Mouse (Mus musculus): ENCODE data around the gene Ces3a.
"Not testable (repeated sequence)": the region's sequence is repeated elsewhere in the genome, so short reads cannot be mapped to it uniquely, and the experiment has no call there.

The Ces3a gene

DNA sequence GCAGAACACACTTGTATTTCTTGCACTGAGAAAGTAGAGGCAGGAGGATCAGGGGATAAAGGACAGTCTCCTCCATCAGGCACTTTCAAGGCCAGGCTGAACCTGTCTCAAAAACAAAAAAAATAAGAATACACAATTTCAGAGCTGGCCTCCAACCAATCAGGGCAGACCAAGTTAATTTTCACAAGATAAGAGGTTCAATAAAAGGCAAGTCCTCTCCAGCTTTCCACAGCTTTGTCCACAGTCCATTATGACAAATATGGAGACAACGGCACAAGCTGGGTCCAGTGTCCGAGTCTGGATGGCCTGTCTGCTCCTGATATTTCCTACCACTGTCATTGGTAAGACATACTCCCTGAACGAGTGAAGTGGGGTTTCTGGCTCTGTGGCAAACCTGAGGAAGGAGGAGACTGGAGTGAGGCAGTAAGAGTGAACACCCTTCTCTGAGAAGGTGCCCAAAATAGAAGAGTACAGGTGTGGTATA, at the start of gene Ces3a:
Gene Ces3a, plus strand, starts transcription at position 231 of the 484 bp plus-strand sequence.
- no peak for DNase-seq (ENCODE audit: low read depth, low spot score)

DNA sequence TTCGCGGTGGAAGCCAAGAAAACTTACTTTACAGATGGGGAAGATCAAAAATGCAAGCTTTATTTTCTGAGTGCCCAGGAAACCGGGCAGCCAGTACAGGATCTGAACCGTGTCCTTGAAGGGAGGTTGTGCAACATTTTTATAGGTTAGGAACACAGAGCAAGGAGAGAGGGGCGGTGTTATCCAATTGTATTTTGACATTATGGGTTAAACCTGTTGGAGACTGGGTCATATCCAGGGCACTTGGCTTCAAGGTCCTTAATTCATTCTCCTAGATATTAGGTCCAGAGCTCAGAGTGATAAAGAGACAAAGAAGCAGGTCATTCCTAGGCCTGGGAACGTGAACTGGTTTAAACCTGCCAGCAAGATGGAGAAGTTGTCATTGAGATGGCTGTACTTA, 49.2 kb upstream of the Ces3a start:
- DNase-seq (ENCODE audit: low read depth, low spot score), result no peak

GRCm38 (mm10) chr8:105000586-105000985, 47.8 kb upstream of the Ces3a start, which contains the start of gene Ces2h:
Ces2h (plus strand) TSS chr8:105000853.
- no peak for DNase-seq (ENCODE audit: low read depth, low spot score)

- no peak for DNase-seq (ENCODE audit: low read depth, low spot score)
Measured at GRCm38 (mm10) chr8:105010000-105010399, 38.4 kb upstream of the Ces3a start.

GRCm38 (mm10) chr8:105011136-105011535, 37.3 kb upstream of the Ces3a start:
- no peak for DNase-seq (ENCODE audit: low read depth, low spot score)

DNA sequence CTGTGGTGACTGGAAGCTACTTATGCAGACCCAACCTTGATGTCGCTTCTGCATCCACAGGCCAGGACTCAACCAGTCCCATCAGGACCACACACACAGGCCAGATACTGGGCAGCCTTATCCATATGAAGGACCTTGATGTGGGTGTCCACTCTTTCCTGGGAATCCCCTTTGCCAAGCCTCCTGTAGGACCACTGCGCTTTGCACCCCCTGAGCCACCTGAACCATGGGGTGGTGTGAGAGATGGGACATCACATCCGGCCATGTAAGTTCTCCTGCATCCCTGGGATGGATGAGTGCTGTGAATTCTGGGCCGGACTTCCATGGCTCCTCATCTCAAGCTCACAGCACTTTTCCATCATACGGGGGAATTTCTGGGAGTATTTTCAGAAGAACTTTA, 34.0 kb upstream of the Ces3a start:
- no peak for DNase-seq (ENCODE audit: low read depth, low spot score)

GRCm38 (mm10) chr8:105021954-105022353, 26.4 kb upstream of the Ces3a start:
- no peak for DNase-seq (ENCODE audit: low read depth, low spot score)

GRCm38 (mm10) chr8:105023087-105023486, 25.3 kb upstream of the Ces3a start:
- DNase-seq (ENCODE audit: low read depth, low spot score), result no peak

- DNase-seq (ENCODE audit: low read depth, low spot score), result no peak
Measured at GRCm38 (mm10) chr8:105025050-105025449, 23.4 kb upstream of the Ces3a start.

DNA sequence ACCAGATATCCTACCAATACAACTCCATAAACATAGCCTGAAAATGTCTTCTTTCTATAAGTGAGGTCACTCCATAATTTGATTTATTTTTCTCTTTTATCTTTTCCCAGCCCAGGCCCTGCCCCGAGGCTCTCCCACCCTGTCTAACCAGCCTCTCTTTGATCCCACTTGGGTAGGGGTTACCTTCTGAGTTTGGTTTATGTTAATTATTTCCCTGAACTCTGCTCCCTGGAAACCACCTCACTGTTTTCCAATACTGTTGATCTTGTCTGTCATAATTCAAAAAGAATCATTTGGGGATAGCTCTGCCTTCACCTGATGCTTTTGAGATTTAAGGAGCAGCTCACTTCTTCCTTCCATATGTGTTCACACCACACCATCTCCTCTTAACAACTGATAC, 4.9 kb upstream of the Ces3a start:
- DNase-seq (ENCODE audit: low read depth, low spot score), result no peak

- no peak for DNase-seq (ENCODE audit: low read depth, low spot score)
Measured at GRCm38 (mm10) chr8:105045824-105046401, 2.5 kb upstream of the Ces3a start.

GRCm38 (mm10) chr8:105056211-105056610, 7.8 kb downstream of the Ces3a start:
- no peak for DNase-seq (ENCODE audit: low read depth, low spot score)

GRCm38 (mm10) chr8:105060056-105060455, 11.7 kb downstream of the Ces3a start:
- no peak for DNase-seq (ENCODE audit: low read depth, low spot score)

DNA sequence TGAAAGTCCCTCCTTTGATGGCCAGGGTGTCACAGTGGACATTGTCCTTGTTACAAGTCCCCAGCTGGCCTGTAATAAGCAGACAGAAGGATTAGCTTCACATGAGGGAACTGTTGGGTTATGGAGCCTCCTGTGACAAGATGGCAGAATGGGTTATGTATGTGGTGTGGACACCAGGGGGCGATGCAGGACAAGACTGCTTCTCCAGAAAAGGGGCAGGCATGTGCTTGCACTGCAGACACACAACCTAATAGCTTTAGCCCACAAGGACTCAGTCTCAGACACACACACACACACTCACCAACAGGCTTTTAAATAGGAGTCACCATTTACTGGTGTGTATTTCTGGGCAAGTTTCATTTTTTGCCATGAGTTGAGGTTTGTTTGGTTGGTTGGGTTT, 18.4 kb downstream of the Ces3a start:
- no peak for DNase-seq (ENCODE audit: low read depth, low spot score)

- not testable (repeated sequence) for DNase-seq (ENCODE audit: low read depth, low spot score)
Measured at GRCm38 (mm10) chr8:105067905-105068304, 19.5 kb downstream of the Ces3a start.

GRCm38 (mm10) chr8:105068971-105069370, 20.6 kb downstream of the Ces3a start:
- no peak for DNase-seq (ENCODE audit: low read depth, low spot score)

DNA sequence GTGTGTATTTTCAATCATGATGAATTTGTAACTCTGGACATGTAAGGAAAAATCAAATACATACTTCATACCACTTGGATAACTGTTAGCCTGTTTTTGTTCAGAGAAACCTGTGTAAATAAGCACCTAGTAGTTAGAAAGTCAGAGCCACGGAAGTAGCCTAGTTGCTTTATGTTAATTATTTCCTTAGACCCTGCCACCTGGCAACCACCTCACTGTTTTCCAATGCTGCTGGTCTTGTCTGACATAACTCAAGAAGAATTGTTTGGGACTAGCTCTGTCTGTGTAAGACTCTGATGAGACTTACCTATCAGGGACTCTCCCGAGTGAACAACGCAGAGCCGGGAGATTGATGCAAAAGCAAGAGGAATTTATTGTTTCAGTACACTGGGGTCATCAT, 28.2 kb downstream of the Ces3a start:
- no peak for DNase-seq (ENCODE audit: low read depth, low spot score)

- no peak for DNase-seq (ENCODE audit: low read depth, low spot score)
Measured at GRCm38 (mm10) chr8:105077071-105077470, 28.7 kb downstream of the Ces3a start.

- no peak for DNase-seq (ENCODE audit: low read depth, low spot score)
Measured at GRCm38 (mm10) chr8:105078591-105078990, 30.2 kb downstream of the Ces3a start.

DNA sequence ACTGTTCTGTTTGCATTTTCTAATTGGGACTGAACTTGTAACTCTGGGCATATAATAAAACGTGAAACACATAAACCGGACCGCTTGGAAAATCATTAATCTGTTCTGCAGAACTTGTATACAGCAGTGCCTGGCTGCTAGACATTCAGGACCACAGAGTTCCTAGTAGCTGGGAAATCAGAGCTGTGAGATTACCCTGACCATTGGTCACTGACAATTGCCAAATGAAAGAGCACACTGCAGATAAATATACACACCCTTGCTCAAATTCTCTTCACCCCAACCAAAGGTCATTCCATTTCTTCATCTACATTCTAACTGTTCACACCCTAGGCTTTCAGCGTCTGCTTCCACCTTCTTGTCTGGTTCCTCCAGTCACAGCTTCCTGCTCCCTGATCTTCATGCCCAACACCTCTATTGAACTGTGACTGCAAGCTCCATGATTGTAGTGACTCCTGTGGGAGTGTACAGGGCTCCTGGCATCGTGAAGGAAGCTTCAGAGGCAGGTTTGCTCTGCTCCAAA, 32.5 kb downstream of the Ces3a start:
- DNase-seq (ENCODE audit: low read depth, low spot score), result no peak

DNA sequence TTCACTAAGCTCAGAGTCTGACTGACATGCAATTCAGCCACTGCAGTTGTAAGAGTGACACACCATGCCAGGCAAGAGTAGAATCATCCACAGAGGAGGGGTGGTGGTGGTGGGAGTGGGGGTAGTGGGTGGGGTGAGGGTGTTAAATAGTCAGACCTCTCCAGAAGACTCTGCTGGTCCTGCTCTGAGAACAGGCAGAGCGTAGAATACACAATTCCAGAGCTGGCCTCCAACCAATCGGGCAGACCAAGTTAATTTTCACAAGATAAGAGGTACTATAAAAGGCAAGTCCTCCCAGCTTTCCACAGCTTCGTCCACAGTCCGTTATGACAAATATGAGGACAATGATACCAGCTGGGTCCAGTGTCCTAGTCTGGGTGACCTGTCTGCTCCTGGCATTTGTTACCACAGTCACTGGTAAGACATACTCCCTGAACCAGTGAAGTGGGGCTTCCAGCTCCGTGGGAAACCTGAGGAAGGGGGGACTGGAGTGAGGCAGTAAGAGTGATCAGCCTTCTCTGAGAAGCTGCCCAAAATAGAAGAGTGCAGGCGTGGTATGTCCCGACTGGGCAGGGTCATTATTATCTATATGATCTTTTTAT, 35.1 kb downstream of the Ces3a start, which contains the start of gene Ces3b:
Gene Ces3b, plus strand, starts transcription at position 305 of the 602 bp plus-strand sequence.
- DNase-seq (ENCODE audit: low read depth, low spot score), result no peak

DNA sequence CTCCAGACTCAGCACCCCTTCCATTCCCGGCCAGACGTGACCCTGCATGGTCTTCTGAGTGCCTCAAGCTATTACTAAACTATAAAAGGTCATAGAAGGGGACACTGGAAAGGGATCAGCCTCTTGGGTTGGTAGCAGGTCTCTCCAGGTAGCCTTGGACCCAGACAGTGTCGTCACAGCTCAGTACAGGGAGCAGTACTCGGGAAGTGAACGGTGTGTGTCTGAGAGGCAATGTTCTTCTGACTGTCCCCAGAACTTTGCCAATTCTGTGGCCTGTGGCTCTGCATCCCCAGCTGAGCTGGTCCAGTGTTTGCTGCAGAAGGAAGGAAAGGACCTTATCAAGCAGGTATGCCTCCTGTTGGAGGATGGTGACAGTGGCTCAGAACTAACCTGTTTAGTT, 39.8 kb downstream of the Ces3a start:
- DNase-seq (ENCODE audit: low read depth, low spot score), result not testable (repeated sequence)

GRCm38 (mm10) chr8:105088581-105088980, 40.2 kb downstream of the Ces3a start:
- no peak for DNase-seq (ENCODE audit: low read depth, low spot score)
